Mouse (Mus musculus): ENCODE measurements around the gene Thbd. TPM values are rescaled to one million over a fixed set of nuclear protein-coding genes. Genes with fewer than 3 reads are reported as not detected.
A peak's percentile ranks its signal among the peaks of the same experiment; 100 is the strongest.

The Thbd gene
- total and polyA plus RNA-seq, 3 experiments = not detected

DNA sequence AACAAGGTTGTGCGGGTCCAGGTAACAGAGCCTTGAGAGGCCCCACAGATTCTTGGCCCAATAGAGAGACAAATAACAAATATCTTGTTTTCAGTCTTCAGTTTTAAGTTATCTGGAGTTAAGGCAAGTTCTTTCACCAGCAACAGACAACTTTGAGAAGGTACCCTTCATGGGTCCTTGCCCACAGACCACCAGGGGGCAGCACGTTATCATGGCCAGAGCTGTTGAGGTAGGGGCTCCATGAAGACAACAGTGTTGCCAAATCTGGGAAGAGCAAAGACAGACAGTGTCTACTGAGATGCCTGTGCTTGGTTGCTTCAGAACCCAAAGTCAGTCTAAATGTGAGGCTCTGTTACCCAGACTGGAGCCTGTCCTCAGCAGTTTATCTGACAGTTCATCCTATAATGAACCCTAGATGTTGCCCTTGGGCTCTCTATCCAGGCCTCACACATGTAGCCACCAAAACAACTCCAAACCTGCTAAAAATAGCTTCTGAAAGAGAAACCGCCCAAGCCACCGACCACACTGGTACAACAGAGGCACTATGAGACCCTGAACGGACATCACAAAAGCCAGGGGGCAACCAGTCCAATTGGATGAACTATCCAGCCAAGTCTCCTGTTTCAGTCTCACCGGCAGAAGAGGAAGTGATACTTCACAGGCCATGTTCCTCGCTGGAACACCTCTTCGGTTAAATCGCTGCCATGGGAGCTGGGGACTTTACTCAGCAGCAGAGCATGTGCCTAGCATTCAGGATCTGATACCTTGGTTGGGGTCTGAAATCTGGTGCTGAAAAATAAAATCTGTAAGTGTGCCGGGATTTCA, 32.5 kb downstream of the Thbd start:
- H3K4me3 ChIP-seq (ENCODE audit: control insufficient read depth in 1 of 2, insufficient read depth in 1 of 2, low read depth in 2 of 2, low read length in 2 of 2) = no peak overlapping the region
- no peak for TF ChIP-seq CHD1 (IDR thresholded peaks at IDR 0.05; ENCODE audit: low read depth, low read length)
- no peak for TF ChIP-seq MYB (IDR thresholded peaks at IDR 0.05; ENCODE audit: low read depth, low read length)
- TF ChIP-seq MXI1 (IDR thresholded peaks at IDR 0.05; ENCODE audit: low read depth, low read length) = no peak
- no peak for TF ChIP-seq POLR2A (IDR thresholded peaks at IDR 0.05; ENCODE audit: control insufficient read depth in 1 of 2, insufficient read depth in 1 of 2, low read depth in 1 of 2, low read length in 2 of 2, poor library complexity in 1 of 2)
- TF ChIP-seq NRF1 (IDR thresholded peaks at IDR 0.05; ENCODE audit: insufficient read depth, low read depth, low read length, poor library complexity, severe bottlenecking) = no peak
- TF ChIP-seq MAZ (IDR thresholded peaks at IDR 0.05; ENCODE audit: low read depth, low read length) = no peak
- peak; percentile 2 for DNase-seq (ENCODE audit: low read depth, low spot score)
- H3K27me3 ChIP-seq (ENCODE audit: control insufficient read depth in 1 of 2, insufficient read depth in 2 of 2, low read length in 2 of 2) = no peaks in the 10 kb centered on the region
- H3K36me3 ChIP-seq (ENCODE audit: control insufficient read depth in 1 of 2, insufficient read depth in 2 of 2, low read length in 2 of 2) = no peaks in the 10 kb centered on the region
- no peaks in the 10 kb centered on the region for H3K4me1 ChIP-seq (ENCODE audit: control insufficient read depth in 1 of 2, insufficient read depth in 2 of 2, low read length in 2 of 2)
- H3K9me3 ChIP-seq (replicated peaks; ENCODE audit: insufficient read depth, low read length) = no peaks in the 10 kb centered on the region
- H3K79me2 ChIP-seq (ENCODE audit: control insufficient read depth, insufficient read depth, low read length, poor library complexity) = no peaks in the 10 kb centered on the region
- H3K9ac ChIP-seq (ENCODE audit: control insufficient read depth, low read depth, low read length, poor library complexity, severe bottlenecking) = no peak overlapping the region
- H3K27ac ChIP-seq (ENCODE audit: control insufficient read depth, low read depth, low read length) = no peak overlapping the region

DNA sequence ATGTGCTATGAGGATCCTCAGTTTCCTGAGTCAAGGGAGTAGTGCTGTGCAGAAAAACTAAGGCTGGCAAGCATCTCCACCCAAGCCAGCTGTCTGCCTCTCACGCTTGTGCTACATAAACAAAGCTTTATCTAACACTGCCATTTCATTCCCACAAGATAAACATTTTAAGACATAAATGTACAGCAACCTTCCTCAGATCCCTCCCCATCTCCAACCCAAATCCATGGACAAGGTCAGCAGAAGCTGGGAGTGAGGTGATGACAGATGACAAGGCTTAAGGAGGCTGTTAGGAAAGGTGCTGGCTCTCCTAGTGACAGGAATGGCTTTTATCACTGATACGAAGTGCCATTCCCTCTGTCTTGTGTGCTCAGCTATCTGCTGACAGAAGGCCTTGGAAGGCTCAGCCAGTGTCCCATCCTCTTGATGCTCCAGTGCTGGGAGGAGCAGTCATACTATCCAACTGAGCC, 34.4 kb downstream of the Thbd start:
- H3K4me3 ChIP-seq (ENCODE audit: control insufficient read depth in 1 of 2, insufficient read depth in 1 of 2, low read depth in 2 of 2, low read length in 2 of 2) = no peak overlapping the region
- DNase-seq (ENCODE audit: low read depth, low spot score) = no peak
- H3K4me1 ChIP-seq (ENCODE audit: control insufficient read depth in 1 of 2, insufficient read depth in 2 of 2, low read length in 2 of 2) = no peaks in the 10 kb centered on the region
- no peak overlapping the region for H3K27ac ChIP-seq (ENCODE audit: control insufficient read depth, low read depth, low read length)
- H3K9ac ChIP-seq (ENCODE audit: control insufficient read depth, low read depth, low read length, poor library complexity, severe bottlenecking) = no peak overlapping the region
- H3K9me3 ChIP-seq (replicated peaks; ENCODE audit: insufficient read depth, low read length) = no peaks in the 10 kb centered on the region
- H3K27me3 ChIP-seq (ENCODE audit: control insufficient read depth in 1 of 2, insufficient read depth in 2 of 2, low read length in 2 of 2) = no peaks in the 10 kb centered on the region
- no peaks in the 10 kb centered on the region for H3K36me3 ChIP-seq (ENCODE audit: control insufficient read depth in 1 of 2, insufficient read depth in 2 of 2, low read length in 2 of 2)
- TF ChIP-seq BHLHE40 (IDR thresholded peaks at IDR 0.05; ENCODE audit: borderline replicate concordance, low read depth, low read length) (no peak), E2F4 (IDR thresholded peaks at IDR 0.05; ENCODE audit: borderline replicate concordance, low read depth, low read length) (no peak), MYB (IDR thresholded peaks at IDR 0.05; ENCODE audit: low read depth, low read length) (no peak), RCOR1 (IDR thresholded peaks at IDR 0.05; ENCODE audit: low read depth, low read length) (no peak), TCF12 (IDR thresholded peaks at IDR 0.05; ENCODE audit: low read depth, low read length) (no peak), EP300 (IDR thresholded peaks at IDR 0.05; ENCODE audit: low read depth in 1 of 2, low read length in 2 of 2) (no peak), UBTF (IDR thresholded peaks at IDR 0.05; ENCODE audit: borderline replicate concordance, insufficient read depth, low read depth, low read length) (no peak), ZKSCAN1 (IDR thresholded peaks at IDR 0.05; ENCODE audit: low read depth, low read length) (no peak), GABPA (IDR thresholded peaks at IDR 0.05; ENCODE audit: low read depth, low read length) (no peak), ETS1 (IDR thresholded peaks at IDR 0.05; ENCODE audit: low read depth, low read length) (no peak), ZNF384 (IDR thresholded peaks at IDR 0.05; ENCODE audit: low read depth, low read length) (no peak)
- H3K79me2 ChIP-seq (ENCODE audit: control insufficient read depth, insufficient read depth, low read length, poor library complexity) = no peaks in the 10 kb centered on the region

Measured in MEL (cell line).